Mouse (Mus musculus) lung, postnatal 0 days (tissue): ENCODE results near the gene Olfr765. TPM values are rescaled to one million over a fixed set of nuclear protein-coding genes. Genes with fewer than 3 reads are reported as not detected.
"Not testable (repeated sequence)": the region's sequence is repeated elsewhere in the genome, so short reads cannot be mapped to it uniquely, and the experiment has no call there.

ENCODE experiments used
- ATAC-seq: fragments of 200-750 bp; cut with Nextera tagmentation; 2 replicates; pipeline ENCODE4 v1.8.0; 2017; ENCODE audit warnings: moderate library complexity
- DNase-seq: peaks from one replicate; pipeline ENCODE4 v3.0.0-alpha.2; 2016; ENCODE audit warnings: low spot score
- H3K27ac ChIP-seq: fragments of 300-500 bp; sonication (generic); 2 replicates; pipeline ENCODE4 v1.5.1; 2014; ENCODE audit warnings: antibody characterized with exemption, mild to moderate bottlenecking, low read length, mixed read lengths
- H3K27me3 ChIP-seq: fragments of 300-500 bp; sonication (generic); replicated peaks from 2 replicates; pipeline ENCODE4 v1.6.1; 2014; ENCODE audit warnings: low read length, mixed read lengths; ENCODE audit not compliant: insufficient read depth
- H3K36me3 ChIP-seq: fragments of 300-500 bp; sonication (generic); 2 replicates; pipeline ENCODE4 v1.6.1; 2014; ENCODE audit warnings: low read length, mixed read lengths; ENCODE audit not compliant: insufficient read depth
- H3K4me1 ChIP-seq: fragments of 300-500 bp; sonication (generic); 2 replicates; pipeline ENCODE4 v1.6.1; 2014; ENCODE audit warnings: antibody characterized with exemption, low read depth, low read length, mixed read lengths; ENCODE audit not compliant: insufficient read depth
- H3K4me2 ChIP-seq: fragments of 300-500 bp; sonication (generic); replicated peaks from 2 replicates; pipeline ENCODE4 v1.6.1; 2014; ENCODE audit warnings: low read depth, mild to moderate bottlenecking, low read length, moderate library complexity, mixed read lengths
- H3K4me3 ChIP-seq: fragments of 300-500 bp; sonication (generic); 2 replicates; pipeline ENCODE4 v1.5.1; 2014; ENCODE audit warnings: low read depth, low read length
- H3K9ac ChIP-seq: fragments of 300-500 bp; sonication (generic); replicated peaks from 2 replicates; pipeline ENCODE4 v1.6.1; 2014; ENCODE audit warnings: low read depth, mild to moderate bottlenecking
- H3K9me3 ChIP-seq: fragments of 300-500 bp; sonication (generic); 2 replicates; pipeline ENCODE4 v1.6.1; 2016; ENCODE audit warnings: low read length, mixed read lengths
- CTCF ChIP-seq: IDR thresholded peaks from 2 replicates; pipeline ENCODE4 v1.5.1; 2016; ENCODE audit warnings: antibody characterized with exemption, mild to moderate bottlenecking
- EP300 ChIP-seq: IDR thresholded peaks from 2 replicates; pipeline ENCODE4 v1.6.1; 2016; ENCODE audit warnings: antibody characterized with exemption, mild to moderate bottlenecking, control low read depth
- WGBS: fragments of 180-500 bp; shearing (Covaris S2); extraction: QIAGEN DNeasy Blood & Tissue Kit; methylation state at CpG from one replicate; pipeline ENCODE4 v1.1.7; 2014; 5-methylcytosine and 5-hydroxymethylcytosine counted together
- polyA plus RNA-seq: library from polyadenylated mRNA; unstranded; fragments of >200 nt; fragmentation: Nextera tagmentation; extraction: Ambion mirVana; gene quantifications from 2 replicates; pipeline ENCODE4 v1.2.1, GENCODE M21; 2015

Gene Olfr765
- polyA plus RNA-seq, 1 experiment from 2014 or later: not detected

DNA sequence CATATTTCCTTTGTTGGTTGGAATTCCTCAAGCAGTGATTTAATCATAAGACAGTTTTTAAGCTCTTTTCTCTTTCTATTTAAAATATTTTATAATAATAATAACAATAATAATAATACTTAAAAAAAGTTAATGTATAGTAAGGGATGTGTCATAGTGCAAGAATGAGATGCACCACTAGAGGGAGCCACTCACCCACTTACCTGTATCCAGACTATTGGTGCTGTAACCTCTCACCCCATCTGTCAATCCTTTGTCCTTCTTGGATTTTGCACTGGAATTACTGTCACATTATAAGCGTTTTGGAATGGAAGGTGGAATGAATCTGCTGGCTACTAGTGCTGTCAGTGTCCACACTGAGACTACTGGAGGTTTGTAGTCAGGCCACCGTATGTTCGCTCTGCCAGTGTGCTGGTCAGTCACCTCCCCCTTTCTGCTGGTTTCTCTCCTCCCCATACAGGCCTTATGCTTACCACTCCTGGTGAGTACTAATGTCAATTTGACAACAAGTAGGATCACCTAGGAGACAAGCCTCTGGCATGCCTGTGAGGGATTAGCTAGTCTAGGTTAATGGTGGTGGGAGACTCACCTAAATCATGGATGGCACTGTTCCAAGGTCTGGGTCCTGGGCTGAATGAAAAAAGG, 23.7 kb downstream of the Olfr765 start:
- H3K36me3 ChIP-seq: no peaks in the 10 kb centered on the region
- WGBS: 57% methylated on average over 3 of the region's 3 CpGs
- DNase-seq: peak; percentile 40
- H3K27ac ChIP-seq: no peak overlapping the region
- H3K9me3 ChIP-seq: no peaks in the 10 kb centered on the region
- H3K4me3 ChIP-seq: no peak overlapping the region
- TF ChIP-seq CTCF (peak; percentile 64), EP300 (no peak)
- ATAC-seq: no peak
- no peak overlapping the region for H3K9ac ChIP-seq
- no peak overlapping the region for H3K4me2 ChIP-seq
- no peaks in the 10 kb centered on the region for H3K27me3 ChIP-seq
- H3K4me1 ChIP-seq: no peaks in the 10 kb centered on the region

DNA sequence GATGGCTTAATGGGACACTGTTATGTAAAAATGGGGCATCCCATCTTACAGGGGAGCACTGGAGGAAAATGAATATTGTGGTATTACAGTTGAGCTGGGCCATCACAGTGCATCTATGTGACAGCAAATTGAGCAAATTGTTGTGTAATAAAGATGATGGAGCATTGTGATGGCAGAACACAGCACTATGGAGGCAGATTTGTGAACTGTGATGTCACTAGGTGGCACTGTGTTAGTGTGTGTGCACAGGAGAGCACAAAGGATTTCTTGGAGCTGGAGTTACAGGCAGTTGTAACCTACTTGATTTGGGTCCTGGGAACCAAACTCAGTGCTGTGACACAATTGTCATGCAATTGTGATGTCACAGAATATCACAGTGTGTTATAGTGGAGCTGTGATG, 26.5 kb downstream of the Olfr765 start:
- DNase-seq: no peak
- Histone ChIP-seq H3K36me3 (no peaks in the 10 kb centered on the region), H3K27me3 (no peaks in the 10 kb centered on the region), H3K4me1 (no peaks in the 10 kb centered on the region), H3K4me3 (no peak overlapping the region), H3K4me2 (no peak overlapping the region), H3K9ac (no peak overlapping the region), H3K9me3 (no peaks in the 10 kb centered on the region), H3K27ac (no peak overlapping the region)
- TF ChIP-seq CTCF (no peak), EP300 (no peak)
- no peak for ATAC-seq

GRCm38 (mm10) chr10:129014477-129014876, 35.3 kb downstream of the Olfr765 start:
- ATAC-seq: no peak
- H3K4me1 ChIP-seq: no peaks in the 10 kb centered on the region
- no peak overlapping the region for H3K9ac ChIP-seq
- no peak for DNase-seq
- no peak overlapping the region for H3K27ac ChIP-seq
- no peaks in the 10 kb centered on the region for H3K27me3 ChIP-seq
- H3K36me3 ChIP-seq: no peaks in the 10 kb centered on the region
- no peak for TF ChIP-seq EP300
- TF ChIP-seq CTCF: no peak
- H3K4me3 ChIP-seq: no peak overlapping the region
- H3K4me2 ChIP-seq: no peak overlapping the region
- H3K9me3 ChIP-seq: no peaks in the 10 kb centered on the region

DNA sequence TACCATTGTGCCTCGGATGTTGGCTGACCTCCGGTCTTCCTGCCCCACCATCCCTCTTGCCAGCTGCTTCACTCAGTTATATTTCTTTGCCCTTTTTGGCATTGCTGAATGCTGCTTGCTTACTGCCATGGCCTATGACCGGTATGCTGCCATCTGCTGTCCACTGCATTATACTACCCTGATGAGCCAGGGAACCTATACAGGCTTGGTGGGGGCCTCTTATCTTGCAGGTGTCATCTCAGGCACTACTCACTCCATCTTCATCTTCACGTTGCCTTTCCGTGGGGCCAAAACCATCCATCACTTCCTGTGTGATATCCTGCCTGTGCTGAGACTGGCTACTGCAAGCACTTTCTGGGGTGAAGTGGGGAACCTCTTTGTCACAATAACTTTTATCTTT, 38.3 kb downstream of the Olfr765 start:
- H3K9me3 ChIP-seq, H3K4me2 ChIP-seq, ATAC-seq, H3K4me1 ChIP-seq, DNase-seq, H3K27ac ChIP-seq, H3K9ac ChIP-seq, H3K4me3 ChIP-seq, H3K36me3 ChIP-seq, H3K27me3 ChIP-seq: not testable (repeated sequence)
- WGBS: 60% methylated on average over 1 of the region's 5 CpGs

- Histone ChIP-seq H3K27ac (no peak within 1 kb of the TSS), H3K9me3 (no peaks in the 10 kb centered on the region), H3K4me3 (no peak within 1 kb of the TSS), H3K4me2 (no peak within 1 kb of the TSS), H3K27me3 (no peaks in the 10 kb centered on the region), H3K36me3 (no peaks in the 10 kb centered on the region), H3K4me1 (no peaks in the 10 kb centered on the region), H3K9ac (no peak within 1 kb of the TSS)
- DNase-seq: no peak
- WGBS: 59% methylated on average over 2 of the region's 2 CpGs
- no peak for ATAC-seq
- no peak for TF ChIP-seq EP300
- TF ChIP-seq CTCF: no peak
Observed at GRCm38 (mm10) chr10:129010288-129010841, 39.4 kb downstream of the Olfr765 start, which contains the start of gene Olfr763. Gene Olfr763 (plus strand): TSS chr10:129010791.

DNA sequence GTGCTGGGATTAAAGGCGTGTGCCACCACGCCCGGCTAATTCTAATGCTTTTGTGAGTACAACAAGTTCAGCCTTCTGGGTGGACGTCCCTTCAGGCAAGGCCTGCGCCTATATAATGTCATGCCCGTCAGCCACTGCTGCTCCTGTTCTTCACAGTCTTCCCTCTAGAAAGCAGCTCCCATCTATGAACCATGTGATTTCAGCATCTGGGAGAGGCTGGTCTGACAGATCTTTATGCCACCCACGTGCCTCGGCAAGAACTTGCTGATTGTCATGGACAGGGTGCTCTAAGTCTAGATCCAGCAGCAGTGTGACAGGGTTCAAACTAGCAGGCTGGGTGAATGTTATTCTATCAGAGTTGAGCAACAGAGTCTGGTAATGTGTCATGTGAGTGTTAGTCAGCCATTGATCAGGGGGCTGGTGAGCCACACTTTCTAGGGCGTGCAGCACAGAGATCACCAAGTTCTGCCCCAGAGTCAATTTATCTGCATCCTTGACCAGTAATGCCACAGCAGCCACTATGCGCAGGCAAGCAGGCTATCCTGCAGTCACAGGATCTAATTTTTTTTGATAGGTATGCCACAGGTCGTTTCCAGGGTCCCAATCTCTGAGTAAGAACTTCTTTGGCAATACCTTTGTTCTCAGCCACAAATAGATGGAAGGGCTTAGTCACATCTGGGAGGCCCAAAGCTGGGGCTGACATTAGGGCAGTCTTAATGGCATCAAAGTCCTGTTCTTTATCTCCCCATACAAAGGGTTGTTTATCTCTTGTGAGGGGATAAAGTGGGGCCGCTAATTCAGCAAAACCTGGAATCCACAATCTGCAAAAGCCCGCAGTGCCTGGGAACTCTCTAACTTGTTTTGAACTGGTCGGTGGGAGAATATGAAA, 45.5 kb downstream of the Olfr765 start:
- TF ChIP-seq EP300 (no peak), CTCF (no peak)
- H3K27ac ChIP-seq: no peak overlapping the region
- ATAC-seq (no peak), DNase-seq (no peak)
- H3K4me3 ChIP-seq: no peak overlapping the region
- no peak overlapping the region for H3K9ac ChIP-seq
- H3K36me3 ChIP-seq: no peaks in the 10 kb centered on the region
- H3K9me3 ChIP-seq: no peaks in the 10 kb centered on the region
- no peaks in the 10 kb centered on the region for H3K27me3 ChIP-seq
- WGBS: 75% methylated on average over 14 of the region's 14 CpGs
- H3K4me1 ChIP-seq: no peaks in the 10 kb centered on the region
- H3K4me2 ChIP-seq: no peak overlapping the region
